Mouse (Mus musculus) ES-E14 (cell line): ENCODE measurements around the gene Gprin2. TPM values are rescaled to one million over a fixed set of nuclear protein-coding genes. Genes with fewer than 3 reads are reported as not detected.

Experiments used
- DNase-seq: peaks from one replicate; pipeline ENCODE4 v3.0.0-alpha.2; 2013; ENCODE audit warnings: low read depth, low spot score
- H3K27ac ChIP-seq: 2 replicates; pipeline ENCODE4 v1.5.1; 2012; ENCODE audit warnings: low read depth, mild to moderate bottlenecking, low read length, moderate library complexity, mixed read lengths; ENCODE audit not compliant: poor library complexity, insufficient read depth, severe bottlenecking
- H3K36me3 ChIP-seq: 2 replicates; pipeline ENCODE4 v1.6.1; 2012; ENCODE audit warnings: mild to moderate bottlenecking, low read length, moderate library complexity, mixed read lengths; ENCODE audit not compliant: control insufficient read depth, poor library complexity, insufficient read depth, severe bottlenecking
- H3K4me1 ChIP-seq, 2 experiments: fragments of 150-350 bp in 1 of 2; sonication (generic) in 1 of 2; 2 replicates each; pipeline ENCODE4 v1.6.1; 2012; ENCODE audit warnings: low read length in 2 of 2, mild to moderate bottlenecking in 1 of 2, mixed read lengths in 1 of 2; ENCODE audit not compliant: control insufficient read depth in 2 of 2, insufficient read depth in 2 of 2, poor library complexity in 1 of 2
- H3K4me3 ChIP-seq, 2 experiments: fragments of 150-350 bp in 1 of 2; sonication (generic) in 1 of 2; 2 replicates each; pipeline ENCODE4 v1.5.1; 2012; ENCODE audit warnings: low read length in 2 of 2, low read depth in 1 of 2, mild to moderate bottlenecking in 1 of 2, mixed read lengths in 1 of 2; ENCODE audit not compliant: insufficient read depth in 1 of 2, poor library complexity in 1 of 2, severe bottlenecking in 1 of 2
- H3K9ac ChIP-seq: 2 replicates; pipeline ENCODE4 v1.6.1; 2012; ENCODE audit warnings: low read depth, mild to moderate bottlenecking, low read length, mixed read lengths; ENCODE audit not compliant: poor library complexity, insufficient read depth, severe bottlenecking
- H3K9me3 ChIP-seq: fragments of 150-350 bp; sonication (generic); 2 replicates; pipeline ENCODE4 v1.6.1; 2012; ENCODE audit warnings: low read depth, mild to moderate bottlenecking, low read length; ENCODE audit not compliant: control insufficient read depth, insufficient read depth
- CHD2 ChIP-seq: IDR thresholded peaks from 2 replicates; pipeline ENCODE4 v1.6.1; 2014; ENCODE audit warnings: mild to moderate bottlenecking, low read depth, low read length, inconsistent platforms
- HCFC1 ChIP-seq: IDR thresholded peaks from 2 replicates; pipeline ENCODE4 v1.6.1; 2012; ENCODE audit warnings: low read length, inconsistent platforms, borderline replicate concordance; ENCODE audit not compliant: insufficient read depth
- MAFK ChIP-seq: IDR thresholded peaks from 2 replicates; pipeline ENCODE4 v1.6.1; 2014; ENCODE audit warnings: mild to moderate bottlenecking, low read depth, low read length, inconsistent platforms; ENCODE audit not compliant: insufficient read depth
- ZC3H11A ChIP-seq: IDR thresholded peaks from 2 replicates; pipeline ENCODE4 v1.6.1; 2012; ENCODE audit warnings: low read depth, mild to moderate bottlenecking, inconsistent platforms, low read length, borderline replicate concordance
- ZNF384 ChIP-seq: IDR thresholded peaks from 2 replicates; pipeline ENCODE4 v1.6.1; 2012; ENCODE audit warnings: low read depth, low read length, inconsistent platforms
- in situ Hi-C, 2 experiments: fragments of 600-800 bp; cut with MboI; formaldehyde crosslinking; loops; one replicate each; pipeline ENCODE4 v1.15.1; 2025; ENCODE audit warnings: low sequenced_read_pairs in 2 of 2, inconsistent platforms in 1 of 2; ENCODE audit not compliant: unreplicated experiment in 2 of 2
- total RNA-seq: library from RNA; depleted of rRNA; stranded (reverse); fragments of 300-350 nt; gene quantifications from 2 replicates; pipeline ENCODE4 v1.2.3, GENCODE M21; 2012

The Gprin2 gene
- total RNA-seq, 1 experiment = 0.58 TPM

DNA sequence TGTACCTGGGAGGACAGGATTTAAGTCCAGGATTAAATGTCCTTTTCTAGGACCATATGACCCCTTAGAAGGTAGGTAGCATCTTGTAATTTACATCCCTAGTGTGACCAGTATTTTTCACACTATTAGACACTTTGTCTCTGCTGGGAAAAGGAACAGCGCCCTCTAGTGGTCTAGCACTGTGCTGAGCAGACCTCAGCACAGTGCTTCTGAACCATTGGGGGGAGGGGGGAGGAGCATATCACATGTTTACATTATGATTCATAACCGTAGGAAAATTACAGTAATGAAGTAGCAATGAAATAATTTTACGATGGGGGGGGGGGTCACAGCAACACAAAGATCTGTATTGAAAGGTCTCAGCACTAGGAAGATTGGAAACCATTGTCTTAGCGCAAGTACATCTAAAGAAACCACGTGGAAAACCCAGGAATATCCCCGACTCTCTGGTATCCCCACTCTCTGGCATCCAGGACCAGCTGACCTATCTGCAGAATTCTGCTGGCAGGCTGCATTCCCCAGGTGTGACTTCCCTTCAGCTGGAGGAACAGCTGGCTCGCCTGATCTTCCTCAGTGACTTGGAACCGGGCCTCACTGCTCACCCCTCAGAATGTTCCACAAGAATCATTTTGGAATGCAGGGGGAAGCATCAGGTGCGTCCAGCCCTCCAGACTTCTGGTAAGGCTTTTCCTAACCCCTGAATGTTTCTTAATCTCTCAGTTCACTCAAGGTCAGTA, 46.7 kb downstream of the Gprin2 start:
- no peak for TF ChIP-seq CHD2
- no peak for TF ChIP-seq MAFK
- no peak for TF ChIP-seq ZC3H11A
- TF ChIP-seq HCFC1 = no peak
- no peak for TF ChIP-seq ZNF384
- no peak overlapping the region for H3K9ac ChIP-seq
- peak; percentile 38 for DNase-seq
- no peaks in the 10 kb centered on the region for H3K9me3 ChIP-seq
- no peak overlapping the region for H3K4me3 ChIP-seq
- in situ Hi-C loops = no loop called here
- no peak overlapping the region for H3K27ac ChIP-seq
- no peaks in the 10 kb centered on the region for H3K36me3 ChIP-seq
- peaks cover 0 to 8% of the 10 kb centered on the region in 2 experiments; a peak in 1 of 4 replicates for H3K4me1 ChIP-seq

DNA sequence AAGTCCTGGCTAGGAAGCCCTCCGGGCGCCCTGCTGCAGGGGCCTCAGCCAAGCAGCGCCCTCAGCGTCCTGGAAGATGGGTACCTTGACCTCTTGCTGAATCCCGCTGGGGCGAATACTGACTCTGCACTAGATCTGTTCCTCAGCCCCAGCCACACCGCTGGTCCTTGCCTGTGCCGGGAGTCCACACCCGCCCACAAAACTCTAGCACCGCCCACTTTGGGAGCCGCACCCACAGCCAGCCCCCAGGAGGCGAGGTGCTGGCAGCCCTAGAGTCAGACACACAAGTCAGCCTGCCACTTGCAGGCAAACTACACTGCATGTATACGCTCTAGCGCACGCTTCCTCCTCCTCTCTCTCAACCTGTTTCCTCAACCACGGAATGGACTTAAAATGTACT, 49.1 kb downstream of the Gprin2 start, which contains the start of gene Npy4r:
TSS of gene Npy4r (minus strand) at position 148 of the 400 bp plus-strand sequence.
- H3K9me3 ChIP-seq = no peaks in the 10 kb centered on the region
- H3K36me3 ChIP-seq = no peaks in the 10 kb centered on the region
- TF ChIP-seq ZNF384 (no peak), HCFC1 (no peak), MAFK (no peak), ZC3H11A (no peak), CHD2 (no peak)
- peak; percentile 75 for DNase-seq
- no peak within 1 kb of the TSS for H3K27ac ChIP-seq
- H3K4me1 ChIP-seq = peaks cover 0 to 8% of the 10 kb centered on the region in 2 experiments; a peak in 1 of 4 replicates
- peak within 1 kb of the TSS; percentile 34 to 41; a peak in 3 of 4 replicates for H3K4me3 ChIP-seq
- in situ Hi-C loops = no loop called here
- H3K9ac ChIP-seq = no peak within 1 kb of the TSS

DNA sequence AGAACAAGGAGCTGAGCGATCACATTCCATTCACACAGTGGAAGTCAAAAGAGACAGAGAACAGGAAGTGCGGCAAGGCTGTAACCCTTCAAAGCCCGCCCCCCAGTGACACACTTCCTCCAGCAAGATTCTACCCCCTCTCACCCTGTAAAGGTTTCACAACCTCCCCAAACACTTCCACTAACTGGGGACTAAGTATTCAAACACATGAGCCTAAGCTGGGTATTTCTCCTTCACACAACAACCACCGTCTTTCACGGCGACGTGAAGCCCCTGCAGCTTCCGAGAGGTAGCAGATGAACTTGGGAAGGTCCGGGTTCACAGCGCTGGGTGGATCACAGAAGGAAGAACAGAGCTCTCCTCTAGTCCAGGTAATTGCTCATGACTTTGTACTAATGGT, 58.5 kb downstream of the Gprin2 start:
- DNase-seq = no peak
- Histone ChIP-seq H3K9me3 (no peaks in the 10 kb centered on the region), H3K27ac (no peak overlapping the region), H3K4me3 (no peak overlapping the region), H3K9ac (no peak overlapping the region), H3K36me3 (no peaks in the 10 kb centered on the region), H3K4me1 (no peaks in the 10 kb centered on the region)
- TF ChIP-seq MAFK (no peak), ZC3H11A (no peak), HCFC1 (no peak), CHD2 (no peak), ZNF384 (no peak)
- in situ Hi-C loops = no loop called here

DNA sequence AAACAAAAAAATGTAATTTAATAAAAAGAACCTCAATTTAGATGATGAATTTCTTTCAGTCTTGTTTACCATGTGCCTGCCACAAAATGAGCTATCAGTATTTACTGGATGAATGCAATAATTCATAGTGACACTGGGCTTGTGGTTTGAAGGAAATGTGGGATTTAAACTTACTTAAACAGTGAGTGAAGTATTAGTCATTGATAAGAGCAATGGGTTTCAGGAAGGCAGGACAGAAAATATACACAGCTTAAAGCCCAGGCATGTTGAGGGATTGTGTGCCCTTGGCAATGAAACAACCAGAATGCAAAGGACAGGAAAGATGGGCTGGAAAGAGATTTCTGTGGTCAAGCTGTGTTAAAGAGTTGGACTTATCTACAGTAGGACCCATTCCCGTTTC, 59.1 kb downstream of the Gprin2 start:
- H3K4me3 ChIP-seq = no peak overlapping the region
- H3K9me3 ChIP-seq = no peaks in the 10 kb centered on the region
- H3K36me3 ChIP-seq = no peaks in the 10 kb centered on the region
- in situ Hi-C loops = no loop called here
- TF ChIP-seq HCFC1 (no peak), ZNF384 (no peak), ZC3H11A (no peak), CHD2 (no peak), MAFK (no peak)
- no peak overlapping the region for H3K9ac ChIP-seq
- no peak for DNase-seq
- no peak overlapping the region for H3K27ac ChIP-seq
- no peaks in the 10 kb centered on the region for H3K4me1 ChIP-seq
